Mouse (Mus musculus): ENCODE data around the gene Ppp3ca. TPM values are rescaled to one million over a fixed set of nuclear protein-coding genes. Genes with fewer than 3 reads are reported as not detected.

Ppp3ca gene
- total and polyA plus RNA-seq, 2 experiments from 2014 or later: 159 to 184 TPM

- no peak overlapping the region for H3K4me2 ChIP-seq (ENCODE audit: low read depth, low read length, poor library complexity, severe bottlenecking)
- ATAC-seq (ENCODE audit: low FRiP score) (0 out of 2 replicates have a peak, but pooled peaks have one; percentile 20), DNase-seq (ENCODE audit: low spot score) (no peak)
- no peak overlapping the region for H3K27ac ChIP-seq (ENCODE audit: low read depth, low read length)
- H3K27me3 ChIP-seq (ENCODE audit: insufficient read depth, low read length): no peaks in the 10 kb centered on the region
- TF ChIP-seq CTCF (IDR thresholded peaks at IDR 0.05): no peak
- peaks cover 11% of the 10 kb centered on the region for H3K36me3 ChIP-seq (ENCODE audit: insufficient read depth, low read length)
- H3K4me3 ChIP-seq (ENCODE audit: low read depth, low read length): no peak overlapping the region
- WGBS: 49% methylated on average over 2 of the region's 2 CpGs
- H3K9me3 ChIP-seq (ENCODE audit: low read length): no peaks in the 10 kb centered on the region
- no peaks in the 10 kb centered on the region for H3K4me1 ChIP-seq (ENCODE audit: insufficient read depth, low read length)
- no peak overlapping the region for H3K9ac ChIP-seq (replicated peaks; ENCODE audit: low read length, poor library complexity, severe bottlenecking)
Observed at GRCm38 (mm10) chr3:136899744-136900143, 229.8 kb downstream of the Ppp3ca start.

- Histone ChIP-seq H3K36me3 (ENCODE audit: insufficient read depth, low read length) (peaks cover 11% of the 10 kb centered on the region), H3K4me2 (ENCODE audit: low read depth, low read length, poor library complexity, severe bottlenecking) (no peak overlapping the region), H3K27ac (ENCODE audit: low read depth, low read length) (no peak overlapping the region), H3K4me3 (ENCODE audit: low read depth, low read length) (no peak overlapping the region), H3K27me3 (ENCODE audit: insufficient read depth, low read length) (no peaks in the 10 kb centered on the region), H3K9ac (replicated peaks; ENCODE audit: low read length, poor library complexity, severe bottlenecking) (no peak overlapping the region), H3K9me3 (ENCODE audit: low read length) (no peaks in the 10 kb centered on the region), H3K4me1 (ENCODE audit: insufficient read depth, low read length) (no peaks in the 10 kb centered on the region)
- no peak for DNase-seq (ENCODE audit: low spot score)
- TF ChIP-seq CTCF (IDR thresholded peaks at IDR 0.05): no peak
- 93% methylated on average over 6 of the region's 6 CpGs for WGBS
- ATAC-seq (ENCODE audit: low FRiP score): no peak
Observed at GRCm38 (mm10) chr3:136900986-136901385, 231.1 kb downstream of the Ppp3ca start.

GRCm38 (mm10) chr3:136902776-136903175 is 232.9 kb downstream of the Ppp3ca start:
- H3K36me3 ChIP-seq (ENCODE audit: insufficient read depth, low read length): peaks cover 8% of the 10 kb centered on the region
- H3K4me1 ChIP-seq (ENCODE audit: insufficient read depth, low read length): no peaks in the 10 kb centered on the region
- no peak overlapping the region for H3K9ac ChIP-seq (replicated peaks; ENCODE audit: low read length, poor library complexity, severe bottlenecking)
- H3K4me3 ChIP-seq (ENCODE audit: low read depth, low read length): no peak overlapping the region
- H3K27ac ChIP-seq (ENCODE audit: low read depth, low read length): no peak overlapping the region
- no peak overlapping the region for H3K4me2 ChIP-seq (ENCODE audit: low read depth, low read length, poor library complexity, severe bottlenecking)
- no peak for ATAC-seq (ENCODE audit: low FRiP score)
- WGBS: 93% methylated on average over 18 of the region's 18 CpGs
- no peak for DNase-seq (ENCODE audit: low spot score)
- no peaks in the 10 kb centered on the region for H3K27me3 ChIP-seq (ENCODE audit: insufficient read depth, low read length)
- no peaks in the 10 kb centered on the region for H3K9me3 ChIP-seq (ENCODE audit: low read length)
- no peak for TF ChIP-seq CTCF (IDR thresholded peaks at IDR 0.05)

GRCm38 (mm10) chr3:136905577-136905976 is 235.7 kb downstream of the Ppp3ca start:
- no peaks in the 10 kb centered on the region for H3K27me3 ChIP-seq (ENCODE audit: insufficient read depth, low read length)
- H3K9me3 ChIP-seq (ENCODE audit: low read length): no peaks in the 10 kb centered on the region
- no peak overlapping the region for H3K4me3 ChIP-seq (ENCODE audit: low read depth, low read length)
- peaks cover 12% of the 10 kb centered on the region for H3K36me3 ChIP-seq (ENCODE audit: insufficient read depth, low read length)
- H3K27ac ChIP-seq (ENCODE audit: low read depth, low read length): no peak overlapping the region
- peak; percentile 70 for TF ChIP-seq CTCF (IDR thresholded peaks at IDR 0.05)
- H3K9ac ChIP-seq (replicated peaks; ENCODE audit: low read length, poor library complexity, severe bottlenecking): no peak overlapping the region
- no peaks in the 10 kb centered on the region for H3K4me1 ChIP-seq (ENCODE audit: insufficient read depth, low read length)
- WGBS: 66% methylated on average over 1 of the region's 1 CpGs
- H3K4me2 ChIP-seq (ENCODE audit: low read depth, low read length, poor library complexity, severe bottlenecking): no peak overlapping the region
- DNase-seq (ENCODE audit: low spot score): peak; percentile 43
- no peak for ATAC-seq (ENCODE audit: low FRiP score)

- Histone ChIP-seq H3K27me3 (ENCODE audit: insufficient read depth, low read length) (no peaks in the 10 kb centered on the region), H3K36me3 (ENCODE audit: insufficient read depth, low read length) (peaks cover 3% of the 10 kb centered on the region; the same call in 1 of the 2 replicates), H3K4me3 (ENCODE audit: low read depth, low read length) (no peak overlapping the region), H3K4me2 (ENCODE audit: low read depth, low read length, poor library complexity, severe bottlenecking) (no peak overlapping the region), H3K27ac (ENCODE audit: low read depth, low read length) (no peak overlapping the region), H3K9ac (replicated peaks; ENCODE audit: low read length, poor library complexity, severe bottlenecking) (no peak overlapping the region), H3K4me1 (ENCODE audit: insufficient read depth, low read length) (no peaks in the 10 kb centered on the region), H3K9me3 (ENCODE audit: low read length) (no peaks in the 10 kb centered on the region)
- no peak for TF ChIP-seq CTCF (IDR thresholded peaks at IDR 0.05)
- ATAC-seq (ENCODE audit: low FRiP score): 0 out of 2 replicates have a peak, but pooled peaks have one; percentile 20
- WGBS: 26% methylated on average over 3 of the region's 3 CpGs
- no peak for DNase-seq (ENCODE audit: low spot score)
Observed at GRCm38 (mm10) chr3:136909534-136909933, 239.6 kb downstream of the Ppp3ca start.

GRCm38 (mm10) chr3:136911276-136911675 is 241.4 kb downstream of the Ppp3ca start:
- no peaks in the 10 kb centered on the region for H3K9me3 ChIP-seq (ENCODE audit: low read length)
- no peak for TF ChIP-seq CTCF (IDR thresholded peaks at IDR 0.05)
- no peaks in the 10 kb centered on the region for H3K27me3 ChIP-seq (ENCODE audit: insufficient read depth, low read length)
- WGBS: 68% methylated on average over 8 of the region's 8 CpGs
- no peaks in the 10 kb centered on the region for H3K4me1 ChIP-seq (ENCODE audit: insufficient read depth, low read length)
- H3K9ac ChIP-seq (replicated peaks; ENCODE audit: low read length, poor library complexity, severe bottlenecking): no peak overlapping the region
- no peak overlapping the region for H3K4me3 ChIP-seq (ENCODE audit: low read depth, low read length)
- no peak overlapping the region for H3K4me2 ChIP-seq (ENCODE audit: low read depth, low read length, poor library complexity, severe bottlenecking)
- no peak overlapping the region for H3K27ac ChIP-seq (ENCODE audit: low read depth, low read length)
- no peak for DNase-seq (ENCODE audit: low spot score)
- H3K36me3 ChIP-seq (ENCODE audit: insufficient read depth, low read length): peaks cover 3% of the 10 kb centered on the region; the same call in 1 of the 2 replicates
- no peak for ATAC-seq (ENCODE audit: low FRiP score)

Measured in midbrain, postnatal 0 days (tissue).